Mouse (Mus musculus): Measurements from ENCODE around the gene Olfr790.

DNA sequence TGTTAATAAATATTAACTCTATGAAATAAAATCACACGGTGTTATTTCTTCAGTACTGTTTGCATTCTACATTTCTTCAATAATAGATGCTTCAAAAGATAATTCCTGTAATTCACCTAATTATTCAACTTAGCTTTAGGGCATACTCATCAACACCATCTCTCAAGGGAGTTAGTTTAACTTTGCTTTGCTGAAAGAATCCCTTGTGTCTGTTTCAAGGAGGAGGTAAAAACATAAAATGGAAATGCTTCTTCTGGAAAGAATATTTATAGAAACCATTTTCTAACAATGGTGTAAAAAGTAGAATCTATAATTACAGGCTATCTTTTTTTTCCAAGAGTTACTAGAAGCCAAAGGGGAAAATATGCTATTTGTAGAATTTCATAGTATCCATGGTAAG lies 40.6 kb downstream of the Olfr790 start, which contains the start of gene Olfr792:
- TF ChIP-seq POLR2A (IDR thresholded peaks at IDR 0.05; ENCODE audit: insufficient read depth, low read depth, low read length) (no peak), CTCF (IDR thresholded peaks at IDR 0.05; ENCODE audit: insufficient read depth, low read depth, low read length) (no peak)
